Mouse (Mus musculus): ENCODE measurements around the gene Sez6.

Gene Sez6

GRCm38 (mm10) chr11:77906097-77906687 lies 24.4 kb upstream of the Sez6 start:
- peak; percentile 88 for DNase-seq

DNA sequence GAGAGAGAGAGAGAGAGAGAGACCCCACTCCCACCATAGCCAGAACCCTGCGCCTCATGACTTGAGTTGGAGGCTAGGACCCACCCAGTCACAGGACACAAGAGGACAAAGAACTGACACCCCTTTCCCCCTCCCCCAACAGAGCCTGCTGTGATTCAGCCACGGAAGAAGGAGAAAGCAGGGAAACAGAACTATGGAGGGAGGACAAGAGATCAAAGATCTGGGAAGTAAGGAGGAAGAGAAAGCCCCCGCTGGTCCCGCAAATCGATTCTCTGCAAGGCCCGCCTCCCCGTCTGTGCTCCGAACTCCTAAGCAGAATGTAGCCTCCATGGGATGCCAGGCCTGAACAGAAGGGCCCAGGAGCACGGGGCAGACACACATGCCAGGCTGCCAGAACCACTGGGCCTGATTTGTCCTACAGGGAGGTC lies 23.8 kb upstream of the Sez6 start:
- peak; percentile 87 for DNase-seq

DNA sequence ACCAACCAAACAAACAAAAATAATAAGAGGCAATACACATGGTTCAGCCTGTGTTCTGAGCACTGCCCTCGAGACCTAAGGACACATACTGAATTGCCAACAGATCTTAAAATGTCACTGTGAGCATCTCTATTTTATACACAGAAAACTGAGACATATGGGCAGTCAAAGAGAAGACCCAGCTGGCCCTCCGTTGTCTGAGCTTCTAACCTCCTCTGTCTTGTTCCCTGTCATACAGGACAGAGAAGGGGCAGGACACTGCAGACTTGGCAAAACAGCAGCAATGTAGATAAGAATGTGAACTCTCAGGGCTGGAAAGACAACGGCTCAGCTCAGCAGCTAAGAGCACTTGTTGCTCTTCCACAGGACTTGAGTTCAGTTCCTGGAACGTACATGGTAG lies 22.1 kb upstream of the Sez6 start:
- no peak for DNase-seq

DNA sequence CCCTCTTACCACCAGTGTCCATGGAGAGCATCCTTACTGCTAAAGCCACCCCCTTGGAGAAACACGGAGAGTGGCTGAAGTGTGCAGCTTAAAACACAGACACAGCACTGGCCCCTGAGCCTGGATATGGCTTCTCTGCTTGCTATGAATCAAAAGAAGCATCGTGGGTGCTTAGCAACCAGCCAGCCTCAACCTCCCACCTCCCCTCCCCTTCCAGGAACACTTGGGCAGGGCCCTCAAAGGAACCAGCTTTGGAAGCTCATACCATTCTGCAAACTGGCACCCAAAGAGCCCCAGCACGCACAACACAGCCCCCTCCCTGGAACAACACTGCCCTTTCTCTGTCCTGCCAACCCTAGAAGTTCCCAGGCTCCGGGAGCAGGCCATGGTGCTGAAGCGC lies 21.2 kb upstream of the Sez6 start:
- no peak for DNase-seq

- DNase-seq = no peak
Measured at GRCm38 (mm10) chr11:77909776-77910175, 20.8 kb upstream of the Sez6 start.

DNA sequence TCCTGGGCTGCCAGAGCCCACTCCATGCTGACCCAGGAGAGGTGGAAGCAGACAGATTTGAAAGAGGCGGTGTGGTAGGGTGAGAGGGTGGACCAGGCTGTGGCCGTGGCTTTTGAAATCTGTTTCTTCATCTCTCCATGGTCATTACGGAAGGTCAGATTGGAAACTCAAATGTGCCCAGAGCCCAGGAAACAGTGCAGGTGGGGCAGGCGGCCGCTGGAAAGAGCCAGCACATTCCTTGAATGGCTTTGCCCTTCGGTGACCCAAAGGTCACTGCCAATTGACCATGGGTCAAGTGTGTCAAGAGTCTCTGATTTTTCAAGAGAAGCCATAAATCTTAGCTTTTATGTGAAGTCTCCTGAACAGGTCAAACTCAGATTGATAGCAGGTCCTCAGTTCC lies 17.1 kb upstream of the Sez6 start:
- no peak for DNase-seq

DNA sequence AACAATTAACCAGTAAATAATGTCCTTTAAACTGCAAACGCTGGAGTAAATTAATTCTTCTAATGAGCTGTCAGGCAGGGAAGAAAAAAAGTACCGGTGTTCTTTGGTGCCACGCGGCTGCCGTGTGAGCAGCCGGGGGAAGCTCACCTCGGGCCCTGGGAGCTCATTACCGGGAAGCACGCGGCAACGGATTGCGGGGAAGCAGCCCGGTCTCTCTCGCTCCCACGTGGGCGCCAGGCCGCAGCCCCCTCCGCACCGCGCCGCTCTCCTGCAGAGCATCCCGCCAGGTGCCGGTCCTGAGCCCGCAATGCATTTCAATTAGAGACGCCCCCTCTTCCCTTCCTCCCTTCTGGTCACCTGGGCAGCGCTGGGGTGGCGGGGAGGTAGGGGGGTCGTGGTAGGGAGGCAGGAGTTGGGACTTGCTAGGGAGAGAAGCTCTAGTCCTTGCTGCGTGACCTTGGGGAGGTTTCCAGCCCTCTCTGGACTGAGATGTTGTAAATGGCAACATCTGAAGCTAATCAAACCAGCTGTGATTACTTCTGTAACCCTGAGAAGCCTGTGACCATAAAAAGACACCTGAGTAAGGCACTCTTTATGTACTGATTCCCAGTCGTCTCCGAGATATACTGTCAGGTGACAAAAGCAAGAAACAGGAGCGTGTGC lies 15.9 kb upstream of the Sez6 start:
- DNase-seq = no peak

DNA sequence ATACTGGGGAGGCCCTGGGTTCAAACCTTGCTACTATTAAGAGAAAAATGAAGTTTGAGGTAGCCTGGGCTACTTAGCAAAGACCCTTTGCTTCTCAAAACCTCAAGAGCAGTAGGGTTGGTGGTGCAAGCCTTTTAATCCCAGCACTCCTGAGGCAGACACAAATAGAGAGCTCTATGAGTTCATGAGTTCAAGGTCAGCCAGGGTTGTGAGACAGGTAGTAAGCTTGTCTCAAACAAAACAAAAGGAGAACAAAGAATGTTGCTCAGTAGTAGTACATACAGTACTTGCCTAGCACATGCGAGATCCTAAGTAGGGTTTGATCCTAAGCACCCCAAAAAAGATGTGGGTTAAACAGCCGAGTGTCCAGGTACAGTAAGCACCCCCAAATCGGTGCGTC lies 13.9 kb upstream of the Sez6 start:
- DNase-seq = no peak

- peak; percentile 69 for DNase-seq
Measured at GRCm38 (mm10) chr11:77917166-77917565, 13.4 kb upstream of the Sez6 start.

DNA sequence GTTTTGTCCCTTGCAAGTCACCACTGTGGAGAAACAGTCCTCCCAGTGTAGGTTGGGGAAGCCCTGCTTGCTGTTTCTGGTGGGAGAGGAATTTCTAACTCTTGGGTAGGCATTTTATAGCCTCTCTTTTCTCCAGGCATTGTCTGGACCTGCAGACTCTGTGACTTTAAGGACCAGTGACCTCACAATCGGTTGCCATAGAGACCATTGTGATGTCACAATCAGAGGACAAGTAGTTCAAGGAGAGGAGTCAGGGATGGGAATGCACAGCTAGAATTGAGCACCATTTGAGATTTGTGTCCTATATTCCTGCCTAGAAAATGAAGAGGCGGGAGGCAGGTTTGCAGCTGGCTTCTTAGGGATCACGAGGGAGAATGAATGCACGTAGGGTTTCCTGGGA lies 7.3 kb upstream of the Sez6 start:
- no peak for DNase-seq

DNA sequence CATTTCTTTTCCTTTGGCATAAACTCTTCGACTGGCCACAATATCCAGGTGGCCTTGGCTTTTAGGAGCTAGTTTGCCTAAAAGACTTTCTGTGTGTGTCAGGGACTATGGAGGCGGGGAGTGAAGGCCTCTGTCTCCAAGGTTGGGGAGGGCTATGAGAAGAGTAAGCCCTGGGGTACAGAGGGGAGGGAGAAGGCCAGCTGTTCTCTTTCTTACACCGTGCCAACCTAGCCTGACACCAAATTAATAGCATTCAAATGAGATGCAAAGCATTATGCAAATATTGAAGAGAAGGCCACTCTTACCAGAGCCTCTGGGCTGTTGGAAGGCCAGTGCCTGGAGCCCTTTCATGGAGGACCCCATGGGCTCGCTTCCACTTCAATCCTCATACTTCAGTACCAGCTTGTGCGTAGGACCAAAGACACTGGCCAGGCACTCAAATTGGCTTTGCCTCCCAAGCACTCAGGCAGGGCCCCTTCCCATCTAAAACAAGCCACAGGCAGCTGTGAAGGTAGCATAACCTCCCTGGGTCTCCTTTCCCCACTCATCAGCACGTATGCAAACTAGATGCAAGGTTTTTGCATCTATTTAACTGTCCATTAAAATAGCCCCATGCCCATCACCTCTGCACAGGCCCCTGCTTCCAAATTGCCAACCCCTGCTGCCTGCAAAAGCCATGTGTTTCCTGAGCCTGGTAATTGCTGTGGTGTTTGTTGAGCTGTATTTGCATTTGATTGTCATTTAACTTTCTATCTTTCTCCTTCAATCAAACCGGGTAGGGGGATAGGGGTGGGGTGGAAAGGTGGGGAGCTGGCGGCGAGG lies 4.6 kb upstream of the Sez6 start:
- DNase-seq = no peak

DNA sequence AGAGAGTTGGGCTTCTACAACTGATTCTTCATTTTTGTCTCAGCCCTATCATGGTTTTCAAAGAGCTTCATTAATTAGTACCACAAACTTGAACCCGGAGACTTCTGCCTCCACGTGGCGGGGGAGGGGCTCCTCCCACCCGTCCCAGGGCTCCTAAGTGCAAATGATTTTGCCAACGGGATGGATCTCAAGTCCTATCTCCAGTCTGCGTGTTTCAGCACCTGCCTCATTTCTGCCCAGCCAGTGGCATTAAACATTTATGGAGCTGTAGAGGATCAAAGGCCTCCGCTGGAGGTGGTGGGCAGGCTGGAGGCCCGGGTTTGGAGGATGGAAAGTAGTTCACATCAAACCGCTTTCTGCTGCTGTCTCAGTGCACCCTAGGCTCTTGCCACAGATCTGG lies 3.9 kb upstream of the Sez6 start:
- DNase-seq = no peak

DNA sequence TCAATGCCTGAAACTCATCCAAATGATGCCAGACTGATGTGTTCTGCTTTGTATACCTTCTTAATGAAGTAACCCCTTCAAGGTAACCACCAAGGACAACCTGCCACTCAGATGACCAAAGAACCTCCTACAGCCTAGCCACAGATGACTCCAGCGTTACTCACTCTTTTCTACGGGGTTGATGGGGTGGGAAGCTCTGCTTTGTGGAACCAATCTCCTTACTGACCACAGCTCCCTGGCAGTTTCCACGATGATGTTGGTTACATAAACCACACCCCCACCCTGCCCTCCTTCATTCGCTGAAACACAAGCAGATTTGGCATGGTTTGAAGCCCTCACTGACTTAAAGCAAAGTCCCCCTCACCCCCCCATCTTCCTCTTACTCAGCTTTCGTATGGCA lies 2.8 kb upstream of the Sez6 start:
- no peak for DNase-seq

GRCm38 (mm10) chr11:77931541-77932433 lies 1.2 kb downstream of the Sez6 start:
- no peak for DNase-seq

- no peak for DNase-seq
Measured at GRCm38 (mm10) chr11:77932576-77932975, 2.0 kb downstream of the Sez6 start.

DNA sequence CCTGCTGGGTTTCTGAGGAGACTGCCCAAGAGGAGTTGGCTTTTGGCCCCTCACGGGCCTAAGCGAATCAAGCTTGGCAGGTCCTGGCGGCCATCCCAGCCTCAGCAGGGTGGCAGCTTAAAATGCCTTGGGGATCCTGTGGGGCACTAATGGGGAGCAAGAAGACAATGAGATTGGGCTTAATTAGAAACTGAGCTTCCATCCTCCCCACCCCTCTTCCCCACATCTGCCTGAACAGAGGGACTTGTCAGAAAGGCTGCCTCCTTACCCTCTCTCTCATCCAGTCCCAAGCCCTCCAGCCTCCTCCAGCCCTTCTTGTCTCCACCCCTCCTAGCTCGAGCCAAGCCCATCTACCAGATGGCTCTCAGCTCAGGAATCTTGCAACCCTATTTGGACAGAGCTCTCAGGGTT lies 3.5 kb downstream of the Sez6 start:
- peak; percentile 81 for DNase-seq

- peak; percentile 82 for DNase-seq
Measured at GRCm38 (mm10) chr11:77934568-77935311, 4.1 kb downstream of the Sez6 start.

- no peak for DNase-seq
Measured at GRCm38 (mm10) chr11:77936846-77937245, 6.2 kb downstream of the Sez6 start.

DNA sequence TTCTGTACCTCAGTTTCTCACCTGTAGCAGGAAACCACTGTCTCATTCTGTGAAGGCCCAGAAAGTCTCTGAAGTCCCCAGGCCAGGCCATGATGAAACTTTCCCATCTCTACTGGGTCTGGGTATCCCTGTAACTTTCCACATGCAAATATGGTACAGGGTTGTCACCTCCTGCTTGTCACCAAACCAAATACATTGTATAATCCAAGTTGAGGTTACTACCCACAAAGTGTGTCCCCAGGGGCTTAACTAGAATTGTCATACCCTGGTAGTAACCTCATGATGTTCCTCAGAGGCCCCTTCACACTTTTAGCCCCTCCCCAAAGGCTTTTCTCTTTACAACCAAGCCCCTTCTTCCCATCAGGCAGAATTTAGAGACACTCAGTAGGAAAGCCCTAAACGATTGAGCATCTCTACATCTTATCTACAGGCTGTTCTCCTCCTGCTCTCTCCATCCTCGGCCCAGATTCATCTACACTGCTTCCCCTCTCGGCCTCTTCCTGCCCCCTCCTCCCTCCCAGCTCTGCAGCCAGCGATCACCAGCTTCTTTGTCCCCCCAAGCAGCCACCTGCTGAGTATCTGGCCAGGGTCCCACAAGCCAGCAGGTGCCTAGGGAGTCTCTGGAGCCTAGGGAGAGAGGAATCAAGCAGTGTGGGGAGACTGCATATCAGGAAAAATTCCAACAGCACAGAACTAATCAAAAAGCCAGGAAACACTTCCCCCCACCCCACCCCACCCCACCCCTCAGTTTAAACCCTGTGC lies 7.2 kb downstream of the Sez6 start:
- no peak for DNase-seq

DNA sequence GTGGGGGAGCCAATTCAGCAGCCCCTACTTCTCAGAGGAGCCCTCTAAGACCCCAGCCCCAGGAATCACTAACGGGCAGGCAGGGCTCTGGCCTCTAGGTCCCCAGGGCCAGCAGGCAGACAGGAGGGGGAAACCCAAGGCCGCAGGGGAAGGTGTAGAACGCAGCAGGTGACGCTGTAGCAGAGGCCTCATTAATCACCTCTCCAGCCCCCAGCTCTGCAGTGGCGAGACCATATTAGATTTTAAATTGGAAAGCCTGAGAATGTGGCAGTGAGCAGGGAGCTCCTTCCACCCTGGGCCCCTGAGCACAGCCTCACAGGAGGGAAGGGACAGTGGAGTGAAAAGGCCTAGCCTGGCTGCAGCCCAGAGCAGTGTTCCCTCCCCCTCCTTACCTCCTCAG lies 11.6 kb downstream of the Sez6 start:
- no peak for DNase-seq

DNA sequence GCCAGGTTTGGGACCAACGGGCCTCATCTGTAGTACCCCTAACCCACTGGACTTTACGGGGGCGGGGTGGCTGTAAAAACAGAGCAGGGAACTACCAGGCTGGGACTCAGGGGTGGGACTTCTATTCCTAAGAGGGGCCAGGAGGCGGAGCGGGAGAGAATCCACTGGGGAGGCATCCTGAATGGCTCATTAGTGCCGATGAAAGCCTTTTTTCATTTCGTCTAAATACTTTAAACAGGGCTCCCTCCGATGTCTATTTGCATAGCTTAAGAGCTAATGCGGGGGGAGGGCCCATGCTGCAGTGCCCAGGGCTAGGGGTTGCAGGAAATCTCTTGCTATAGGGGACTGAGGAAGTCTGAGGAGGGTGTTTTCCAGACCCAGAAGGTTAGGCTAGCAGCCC lies 17.3 kb downstream of the Sez6 start:
- no peak for DNase-seq
